Mouse (Mus musculus): Measurements from ENCODE around the gene Exosc1. TPM values are rescaled to one million over a fixed set of nuclear protein-coding genes. Genes with fewer than 3 reads are reported as not detected.

Exosc1 gene
- polyA plus RNA-seq, 1 experiment: 10.4 TPM

GRCm38 (mm10) chr19:41888191-41888590 is 45.0 kb downstream of the Exosc1 start:
- DNase-seq (ENCODE audit: low read depth, low spot score): no peak

GRCm38 (mm10) chr19:41883882-41884281 is 49.3 kb downstream of the Exosc1 start:
- WGBS: 88% methylated on average over 9 of the region's 9 CpGs
- DNase-seq (ENCODE audit: low read depth, low spot score): no peak

- DNase-seq (ENCODE audit: low read depth, low spot score): no peak
- 97% methylated on average over 4 of the region's 4 CpGs for WGBS
Observed at GRCm38 (mm10) chr19:41881842-41882241, 51.4 kb downstream of the Exosc1 start.

DNA sequence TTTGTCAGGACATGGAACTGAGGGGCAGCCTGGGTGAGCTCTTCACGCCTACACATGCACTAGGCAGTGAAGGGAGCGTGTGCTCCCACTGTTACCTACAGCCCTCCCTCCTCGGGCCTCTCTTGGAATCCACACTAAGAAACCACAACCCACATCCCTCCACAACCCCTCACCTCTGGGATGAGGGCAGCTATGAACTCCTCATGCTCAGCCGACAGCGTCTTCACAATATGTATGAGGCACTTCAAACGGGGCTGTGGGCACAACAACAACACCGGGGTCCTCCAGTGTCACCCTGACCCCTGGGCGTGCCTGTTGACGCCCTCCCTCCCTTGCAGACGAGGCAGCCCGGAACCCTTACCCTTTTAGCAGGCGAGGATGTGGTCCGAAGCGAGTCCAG is 58.9 kb downstream of the Exosc1 start:
- WGBS: 92% methylated on average over 14 of the region's 14 CpGs
- no peak for DNase-seq (ENCODE audit: low read depth, low spot score)

Other genes starting within 250 kb of the Exosc1 start
- gene Slit1, start 189.8 kb downstream of the Exosc1 start, polyA plus RNA-seq (2012; rRNA removed): 0.30 and 0.44 TPM in 2 replicates
- 4.4 and 6.3 TPM in 2 replicates for gene Arhgap19, start 131.4 kb downstream of the Exosc1 start, polyA plus RNA-seq (2012; rRNA removed)
- gene Frat1, start 103.5 kb downstream of the Exosc1 start, polyA plus RNA-seq (2012; rRNA removed): 7.1 and 12.3 TPM in 2 replicates
- gene Frat2, start 85.3 kb downstream of the Exosc1 start, polyA plus RNA-seq (2012; rRNA removed): 10.4 and 21.6 TPM in 2 replicates
- gene Rrp12, start 37.2 kb downstream of the Exosc1 start, polyA plus RNA-seq (2012; rRNA removed): 5.2 and 7.4 TPM in 2 replicates
- 211 and 297 TPM in 2 replicates for gene Pgam1, start 21.5 kb downstream of the Exosc1 start, polyA plus RNA-seq (2012; rRNA removed)
- 45.3 and 63.1 TPM in 2 replicates for gene Zdhhc16, start 57 bp upstream of the Exosc1 start, polyA plus RNA-seq (2012; rRNA removed)
- 32.7 and 50.2 TPM in 2 replicates for gene Mms19, start 47.7 kb upstream of the Exosc1 start, polyA plus RNA-seq (2012; rRNA removed)
- gene Ubtd1, start 48.3 kb upstream of the Exosc1 start, polyA plus RNA-seq (2012; rRNA removed): 11.1 and 11.3 TPM in 2 replicates
- not detected in 2 replicates for gene Ankrd2, start 102.6 kb upstream of the Exosc1 start, polyA plus RNA-seq (2012; rRNA removed)
- 0.57 and 1.4 TPM in 2 replicates for gene Hoga1, start 112.2 kb upstream of the Exosc1 start, polyA plus RNA-seq (2012; rRNA removed)
- 0.09 and 0.23 TPM in 2 replicates for gene 4933411K16Rik, start 118.8 kb upstream of the Exosc1 start, polyA plus RNA-seq (2012; rRNA removed)
- 2.4 and 2.5 TPM in 2 replicates for gene Morn4, start 152.9 kb upstream of the Exosc1 start, polyA plus RNA-seq (2012; rRNA removed)
- 32.0 and 34.2 TPM in 2 replicates for gene Pi4k2a, start 157.0 kb upstream of the Exosc1 start, polyA plus RNA-seq (2012; rRNA removed)
- gene Avpi1, start 195.6 kb upstream of the Exosc1 start, polyA plus RNA-seq (2012; rRNA removed): 6.1 and 7.8 TPM in 2 replicates
- gene Marveld1, start 214.0 kb upstream of the Exosc1 start, polyA plus RNA-seq (2012; rRNA removed): 41.8 and 46.9 TPM in 2 replicates
- 28.1 and 33.1 TPM in 2 replicates for gene Zfyve27, start 230.5 kb upstream of the Exosc1 start, polyA plus RNA-seq (2012; rRNA removed)

Measured in large intestine, adult 2 months (tissue).